In genomic region chr5:104158332-104159052, GRCm38 (mm10) we compare ENCODE assay signal across 10 mouse cellular contexts. TPM values are rescaled to one million over a fixed set of nuclear protein-coding genes. Genes with fewer than 3 reads are reported as not detected.
DNase-seq lines count a peak whose midpoint lies in the region; ATAC-seq lines count a peak whose summit lies in the region.
"Had no signal": no experiment of that assay in that cellular context is flagged by ENCODE, and none has a peak within 500 bp of the region (broad histone marks: within the 10 kb centered on the region; RNA-seq: fewer than 3 reads in every experiment).

No protein-coding gene starts in this region.

- H3K9me3 ChIP-seq in heart, embryonic 11.5 days (replicated peaks; ENCODE audit: control insufficient read depth, low read length), result no peaks in the 10 kb centered on the region
- H3K9me3 ChIP-seq: lung, embryonic 15.5 days had no signal

- no peaks in the 10 kb centered on the region for H3K27me3 ChIP-seq in heart, embryonic 11.5 days (ENCODE audit: control insufficient read depth, insufficient read depth, low read length)
- H3K27me3 ChIP-seq: lung, embryonic 15.5 days had no signal

- DNase-seq in heart, postnatal 4 days, result peak; percentile 11
- DNase-seq in adrenal gland, postnatal 36 days, result peak; percentile 42 to 47
- DNase-seq in frontal cortex, postnatal 36 days (ENCODE audit: low spot score in 2 of 2), result peak; percentile 52 to 65
- DNase-seq in left cerebral cortex, postnatal 10 days (ENCODE audit: extremely low spot score in 1 of 2, low spot score in 2 of 2), result peak; percentile 36 to 48
- no peak for DNase-seq in embryo, embryonic 11 days
- no peak for DNase-seq in lung, postnatal 4 days
- no peak for DNase-seq in urinary bladder, postnatal 25 days (ENCODE audit: low spot score)

- H3K27ac ChIP-seq in heart, embryonic 11.5 days (ENCODE audit: low read depth, low read length), result no peak overlapping the region
- H3K27ac ChIP-seq: lung, embryonic 15.5 days had no signal

- no peak overlapping the region for H3K4me3 ChIP-seq in heart, embryonic 11.5 days (ENCODE audit: low read depth, low read length)
- H3K4me3 ChIP-seq: lung, embryonic 15.5 days had no signal

- H3K36me3 ChIP-seq in heart, embryonic 11.5 days (ENCODE audit: control insufficient read depth, insufficient read depth, low read length), result no peaks in the 10 kb centered on the region
- H3K36me3 ChIP-seq: lung, embryonic 15.5 days had no signal

- H3K4me1 ChIP-seq in heart, embryonic 11.5 days (ENCODE audit: control insufficient read depth, insufficient read depth, low read length), result no peaks in the 10 kb centered on the region

- H3K4me2 ChIP-seq in heart, embryonic 11.5 days, result no peak overlapping the region
- H3K4me2 ChIP-seq: lung, embryonic 15.5 days had no signal

- 78% methylated on average over 7 of the region's 7 CpGs for WGBS in heart, embryonic 11.5 days (ENCODE audit: insufficient replicate concordance)

- intact Hi-C loops in left cerebral cortex, postnatal 10 days (cut with DNase I), result no loop called here

- no peak for ATAC-seq in heart, embryonic 11.5 days (replicated peaks; ENCODE audit: insufficient number of reproducible peaks, low FRiP score, low TSS enrichment)

- H3K9ac ChIP-seq in heart, embryonic 11.5 days (ENCODE audit: low read depth, low read length), result no peak overlapping the region
- H3K9ac ChIP-seq: lung, embryonic 15.5 days had no signal

RNA-seq across cellular contexts. Expression of gene Dspp, which starts 12.0 kb away (rescaled TPM):
- not detected for total RNA-seq in heart, postnatal 4 days (2021)
- polyA plus RNA-seq in heart, embryonic 11.5 days (2014; fragmentation: Nextera tagmentation; extraction: Ambion mirVana), result not detected in 2 replicates
- not detected for total RNA-seq in adrenal gland, postnatal 36 days (2021)
- total RNA-seq in left cerebral cortex, postnatal 10 days (2021), result under 1 TPM in 1 of 2 experiments, not detected in 1; 0.08 TPM
- total RNA-seq: heart, postnatal 14 days had no signal

RNA-seq across cellular contexts. Expression of gene Dmp1, which starts 43.9 kb away (rescaled TPM):
- not detected for total RNA-seq in heart, postnatal 4 days (2021)
- not detected in 2 replicates for polyA plus RNA-seq in heart, embryonic 11.5 days (2014; fragmentation: Nextera tagmentation; extraction: Ambion mirVana)
- total RNA-seq in adrenal gland, postnatal 36 days (2021), result not detected
- total RNA-seq in left cerebral cortex, postnatal 10 days (2021), result under 1 TPM; 0.73 to 0.79 TPM
- total RNA-seq: heart, postnatal 14 days had no signal

RNA-seq across cellular contexts. Expression of gene Sparcl1, which starts 45.0 kb away (rescaled TPM):
- 100 to 1,000 TPM; 242 to 250 TPM for total RNA-seq in heart, postnatal 4 days (2021)
- polyA plus RNA-seq in heart, embryonic 11.5 days (2014; fragmentation: Nextera tagmentation; extraction: Ambion mirVana), result 18.2 and 21.8 TPM in 2 replicates
- 10 to 100 TPM; 24.9 to 34.7 TPM for total RNA-seq in adrenal gland, postnatal 36 days (2021)
- total RNA-seq in left cerebral cortex, postnatal 10 days (2021), result 1,000 to 10,000 TPM; 1,043 to 1,055 TPM

Comparison
In these comparisons a context has a peak if more than half of its experiments do, and no peak if none do; other contexts are left out.
1. DNase-seq: peak in heart, postnatal 4 days (single experiment), adrenal gland, postnatal 36 days (2 of 2), frontal cortex, postnatal 36 days (2 of 2) and left cerebral cortex, postnatal 10 days (2 of 2); none in embryo, embryonic 11 days (single experiment), lung, postnatal 4 days (0 of 2) and urinary bladder, postnatal 25 days (single experiment).
2. RNA of gene Sparcl1, which starts 45.0 kb away (total RNA-seq): 1,043 to 1,055 TPM in left cerebral cortex, postnatal 10 days and 242 to 250 TPM in heart, postnatal 4 days; 24.9 to 34.7 TPM in adrenal gland, postnatal 36 days; every median in the first group is over 4 times any median in the second.